Mouse (Mus musculus) C2C12 (cell line): ENCODE data around the gene Mif4gd.

ENCODE experiments used
- CTCF ChIP-seq: IDR thresholded peaks from one replicate; pipeline ENCODE4 v1.5.1; 2011; ENCODE audit not compliant: control insufficient read depth, insufficient read depth, insufficient read length
- MYOD1 ChIP-seq: IDR thresholded peaks from one replicate; pipeline ENCODE4 v1.6.1; 2011; ENCODE audit warnings: low read depth; ENCODE audit not compliant: control insufficient read depth, insufficient read length
- MYOG ChIP-seq: IDR thresholded peaks from one replicate; pipeline ENCODE4 v1.6.1; 2011; ENCODE audit not compliant: control insufficient read depth, insufficient read length; ENCODE audit errors: extremely low read depth

- TF ChIP-seq MYOG (no peak), CTCF (no peak), MYOD1 (no peak)
Measured at GRCm38 (mm10) chr11:115654128-115654527, 41.4 kb upstream of the Mif4gd start.
